Mouse (Mus musculus): Measurements from ENCODE around the gene March7.

DNA sequence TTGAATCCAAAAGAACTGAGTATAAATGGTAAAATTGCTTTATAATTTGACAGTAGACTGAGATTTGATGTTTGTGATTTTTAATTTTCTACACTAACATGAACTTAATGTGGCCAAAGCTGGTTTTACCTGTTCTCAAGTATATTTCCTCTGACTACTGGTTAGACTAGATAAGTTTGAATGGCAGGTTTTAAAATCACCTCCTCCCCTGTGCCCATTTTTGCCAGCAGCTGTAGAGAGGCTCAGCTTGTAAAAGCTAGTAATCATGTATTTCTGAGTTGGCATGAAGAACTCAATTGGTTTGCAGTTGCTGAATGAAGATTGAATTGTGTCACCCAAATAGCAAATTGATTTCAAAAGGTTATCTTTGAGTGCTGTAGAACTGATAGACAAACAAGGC lies 2.8 kb downstream of the March7 start:
- no peak for TF ChIP-seq EP300 (IDR thresholded peaks at IDR 0.05; ENCODE audit: low read depth)
- no peak for TF ChIP-seq CTCF (IDR thresholded peaks at IDR 0.05; ENCODE audit: low read depth)
